Mouse (Mus musculus) cerebellum, adult 2 months (tissue): Measurements from ENCODE around the gene Lingo2.

Experiments
- CTCF ChIP-seq: fragments of 200-500 bp; IDR thresholded peaks from 2 replicates; pipeline ENCODE4 v1.5.1; 2011; ENCODE audit warnings: low read depth, mild to moderate bottlenecking, control low read depth, low read length, moderate library complexity, borderline replicate concordance; ENCODE audit not compliant: insufficient read depth
- POLR2A ChIP-seq: fragments of 200-500 bp; IDR thresholded peaks from 2 replicates; pipeline ENCODE4 v1.6.1; 2011; ENCODE audit warnings: low read length, control low read depth, borderline replicate concordance; ENCODE audit not compliant: insufficient read depth

DNA sequence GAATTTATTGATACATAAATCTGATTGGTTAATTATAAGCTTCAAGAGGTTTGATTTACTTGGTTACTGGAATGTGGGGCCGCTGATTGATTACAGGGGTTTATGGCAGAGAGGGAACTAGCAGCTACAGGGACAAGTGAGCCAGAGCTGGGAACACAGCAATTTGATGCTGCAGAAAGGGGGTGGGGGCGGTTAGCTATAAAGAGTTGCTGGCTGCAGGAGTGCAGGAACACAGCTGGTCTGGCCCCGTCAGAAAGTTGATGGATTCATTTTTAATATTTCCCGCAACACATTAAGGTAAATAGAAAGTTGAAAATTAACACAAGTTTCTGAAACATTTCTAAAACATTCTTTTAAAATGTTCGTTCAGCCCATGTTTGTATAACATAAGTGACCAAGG lies 919.5 kb downstream of the Lingo2 start:
- TF ChIP-seq CTCF (no peak), POLR2A (no peak)
